In genomic region chr7:142050536-142050935, GRCm38 (mm10) we compare ENCODE assay signal across 20 mouse cellular contexts. TPM values are rescaled to one million over a fixed set of nuclear protein-coding genes. Genes with fewer than 3 reads are reported as not detected.
DNase-seq lines count a peak whose midpoint lies in the region; ATAC-seq and TF ChIP-seq lines count a peak whose summit lies in the region.
"Had no signal": no experiment of that assay in that cellular context is flagged by ENCODE, and none has a peak within 500 bp of the region (broad histone marks: within the 10 kb centered on the region; RNA-seq: fewer than 3 reads in every experiment).

No protein-coding gene starts in this region.

- no peak overlapping the region for H3K4me2 ChIP-seq in intestine, postnatal 0 days (replicated peaks; ENCODE audit: low read depth)

- no peak overlapping the region for H3K27ac ChIP-seq in intestine, postnatal 0 days (ENCODE audit: low read depth, low read length)

- H3K9me3 ChIP-seq in intestine, postnatal 0 days (ENCODE audit: control insufficient read depth): no peaks in the 10 kb centered on the region
- H3K9me3 ChIP-seq: G1E had no signal

- H3K27me3 ChIP-seq in Patski: no peaks in the 10 kb centered on the region
- H3K27me3 ChIP-seq in intestine, postnatal 0 days (replicated peaks; ENCODE audit: control insufficient read depth, insufficient read depth, low read length): no peaks in the 10 kb centered on the region
- H3K27me3 ChIP-seq: CH12.LX had no signal

- CTCF ChIA-PET in Patski (lab: Charles Lee): interaction anchor here (2.6 to 3.1 kb wide), 2 partner anchors 9 to 12 kb away, joined by 7 to 14 read pairs; no protein-coding TSS in a partner anchor

- DNase-seq in Muller cell, postnatal 12 days (ENCODE audit: inconsistent ontology term): peak; percentile 74
- DNase-seq in Patski (ENCODE audit: low read depth, low spot score): no peak
- DNase-seq in right cerebral cortex, postnatal 10 days (ENCODE audit: low spot score in 2 of 2): no peak
- DNase-seq: adrenal gland, adult 2 months; adrenal gland, adult 8-10 months; adrenal gland, postnatal 10 days; adrenal gland, postnatal 14 days; adrenal gland, postnatal 25 days; adrenal gland, postnatal 36 days; B cell, adult 2 months; cerebellum, adult 11 months; cerebellum, adult 11-12 months; cerebellum, adult 18-20 months; cerebellum, adult 2 months; cerebellum, adult 8-10 months had no signal

- POLR2A ChIA-PET in Patski (lab: Charles Lee): no interaction called here

- no peak overlapping the region for H3K9ac ChIP-seq in intestine, postnatal 0 days (ENCODE audit: low read depth, low read length)

- no peak overlapping the region for H3K4me3 ChIP-seq in intestine, postnatal 0 days (ENCODE audit: low read depth, low read length)

- in situ Hi-C loops in Patski (cut with MboI; ENCODE audit: low pct_unique_long_range_greater_than_20kb): no loop called here

- H3K36me3 ChIP-seq in intestine, postnatal 0 days (ENCODE audit: control insufficient read depth, insufficient read depth): no peaks in the 10 kb centered on the region

- ATAC-seq in Patski: peak; percentile 64
- no peak for ATAC-seq in intestine, postnatal 0 days
- ATAC-seq: activated CD4-positive, CD25-positive, alpha-beta regulatory T cell, adult 4 months; CD4-positive, CD25-positive, alpha-beta regulatory T cell, adult 4 months had no signal

- 0 out of 2 replicates have a peak, but pooled peaks cover 3% of the 10 kb centered on the region for H3K4me1 ChIP-seq in intestine, postnatal 0 days (replicated peaks; ENCODE audit: control insufficient read depth, insufficient read depth, low read length)

- TF ChIP-seq CTCF in Patski (IDR thresholded peaks at IDR 0.05): no peak
- no peak for TF ChIP-seq CTCF in intestine, postnatal 0 days (IDR thresholded peaks at IDR 0.05; ENCODE audit: low read depth)

RNA-seq across cellular contexts. Expression of gene Mob2, which starts 10.3 kb away (rescaled TPM):
- polyA plus RNA-seq in Patski (2021): 35.2 TPM
- 49.5 and 54.7 TPM in 2 replicates for polyA plus RNA-seq in intestine, postnatal 0 days (2015; fragmentation: Nextera tagmentation; extraction: Ambion mirVana)

RNA-seq across cellular contexts. Expression of gene Dusp8, which starts 45.1 kb away (rescaled TPM):
- polyA plus RNA-seq in Patski (2021): 15.2 TPM
- 5.8 and 6.4 TPM in 2 replicates for polyA plus RNA-seq in intestine, postnatal 0 days (2015; fragmentation: Nextera tagmentation; extraction: Ambion mirVana)
- polyA plus RNA-seq: G1E had no signal
